Mouse (Mus musculus) heart, embryonic 11.5 days (tissue): ENCODE data around the gene Ddr2. TPM values are rescaled to one million over a fixed set of nuclear protein-coding genes. Genes with fewer than 3 reads are reported as not detected.
A peak's percentile ranks its signal among the peaks of the same experiment; 100 is the strongest.

Source experiments
- ATAC-seq: fragments of 200-750 bp; cut with Nextera tagmentation; replicated peaks from 2 replicates; pipeline ENCODE4 v1.8.0; 2017; ENCODE audit warnings: moderate library complexity; ENCODE audit not compliant: insufficient number of reproducible peaks, low FRiP score, low TSS enrichment
- H3K27ac ChIP-seq: fragments of 300-500 bp; sonication (generic); 2 replicates; pipeline ENCODE4 v1.5.1; 2014; ENCODE audit warnings: mild to moderate bottlenecking, low read depth, low read length
- H3K27me3 ChIP-seq: fragments of 300-500 bp; sonication (generic); 2 replicates; pipeline ENCODE4 v1.6.1; 2014; ENCODE audit warnings: mild to moderate bottlenecking, low read length, mixed read lengths; ENCODE audit not compliant: control insufficient read depth, insufficient read depth
- H3K36me3 ChIP-seq: fragments of 300-500 bp; sonication (generic); 2 replicates; pipeline ENCODE4 v1.6.1; 2014; ENCODE audit warnings: mild to moderate bottlenecking, low read length, moderate library complexity, mixed read lengths; ENCODE audit not compliant: control insufficient read depth, insufficient read depth
- H3K4me1 ChIP-seq: fragments of 300-500 bp; sonication (generic); 2 replicates; pipeline ENCODE4 v1.6.1; 2014; ENCODE audit warnings: low read length; ENCODE audit not compliant: control insufficient read depth, insufficient read depth
- H3K4me2 ChIP-seq: fragments of 300-500 bp; sonication (generic); 2 replicates; pipeline ENCODE4 v1.6.1; 2014; ENCODE audit warnings: mild to moderate bottlenecking, moderate library complexity
- H3K4me3 ChIP-seq: fragments of 300-500 bp; sonication (generic); 2 replicates; pipeline ENCODE4 v1.5.1; 2014; ENCODE audit warnings: low read depth, low read length
- H3K9ac ChIP-seq: fragments of 300-500 bp; sonication (generic); 2 replicates; pipeline ENCODE4 v1.6.1; 2014; ENCODE audit warnings: mild to moderate bottlenecking, low read depth, low read length, moderate library complexity
- H3K9me3 ChIP-seq: fragments of 300-500 bp; sonication (generic); replicated peaks from 2 replicates; pipeline ENCODE4 v1.6.1; 2016; ENCODE audit warnings: low read length; ENCODE audit not compliant: control insufficient read depth
- WGBS: fragments of 180-500 bp; shearing (Covaris S2); extraction: QIAGEN DNeasy Blood & Tissue Kit; methylation state at CpG from one replicate; pipeline ENCODE4 v1.1.7; 2014; ENCODE audit not compliant: insufficient replicate concordance; 5-methylcytosine and 5-hydroxymethylcytosine counted together
- polyA plus RNA-seq: library from polyadenylated mRNA; unstranded; fragments of >200 nt; fragmentation: Nextera tagmentation; extraction: Ambion mirVana; gene quantifications from 2 replicates; pipeline ENCODE4 v1.2.1, GENCODE M21; 2014

Ddr2 gene
- polyA plus RNA-seq, 1 experiment from 2014 or later: 10.7 TPM

GRCm38 (mm10) chr1:170080907-170081306 is 29.7 kb downstream of the Ddr2 start:
- no peaks in the 10 kb centered on the region for H3K36me3 ChIP-seq
- no peaks in the 10 kb centered on the region for H3K4me1 ChIP-seq
- no peak overlapping the region for H3K4me2 ChIP-seq
- WGBS: 63% methylated on average over 1 of the region's 1 CpGs
- H3K9me3 ChIP-seq: no peaks in the 10 kb centered on the region
- H3K4me3 ChIP-seq: no peak overlapping the region
- no peak overlapping the region for H3K9ac ChIP-seq
- H3K27ac ChIP-seq: no peak overlapping the region
- ATAC-seq: no peak
- no peaks in the 10 kb centered on the region for H3K27me3 ChIP-seq

- Histone ChIP-seq H3K4me3 (no peak overlapping the region), H3K27ac (no peak overlapping the region), H3K27me3 (no peaks in the 10 kb centered on the region), H3K36me3 (no peaks in the 10 kb centered on the region), H3K9me3 (no peaks in the 10 kb centered on the region), H3K9ac (no peak overlapping the region), H3K4me1 (no peaks in the 10 kb centered on the region), H3K4me2 (no peak overlapping the region)
- 67% methylated on average over 2 of the region's 2 CpGs for WGBS
- no peak for ATAC-seq
Measured at GRCm38 (mm10) chr1:170079465-170079864, 31.1 kb downstream of the Ddr2 start.

- Histone ChIP-seq H3K4me2 (no peak overlapping the region), H3K9me3 (no peaks in the 10 kb centered on the region), H3K27me3 (no peaks in the 10 kb centered on the region), H3K36me3 (no peaks in the 10 kb centered on the region), H3K9ac (no peak overlapping the region), H3K27ac (no peak overlapping the region), H3K4me1 (no peaks in the 10 kb centered on the region), H3K4me3 (no peak overlapping the region)
- no peak for ATAC-seq
- WGBS: 78% methylated on average over 5 of the region's 5 CpGs
Measured at GRCm38 (mm10) chr1:170076339-170076738, 34.2 kb downstream of the Ddr2 start.

- H3K9me3 ChIP-seq: no peaks in the 10 kb centered on the region
- no peak overlapping the region for H3K4me2 ChIP-seq
- H3K27ac ChIP-seq: no peak overlapping the region
- H3K4me1 ChIP-seq: no peaks in the 10 kb centered on the region
- no peak overlapping the region for H3K4me3 ChIP-seq
- no peak for ATAC-seq
- H3K27me3 ChIP-seq: no peaks in the 10 kb centered on the region
- no peak overlapping the region for H3K9ac ChIP-seq
- WGBS: 75% methylated on average over 8 of the region's 8 CpGs
- no peaks in the 10 kb centered on the region for H3K36me3 ChIP-seq
Measured at GRCm38 (mm10) chr1:170073768-170074167, 36.8 kb downstream of the Ddr2 start.

- 81% methylated on average over 5 of the region's 5 CpGs for WGBS
- no peaks in the 10 kb centered on the region for H3K36me3 ChIP-seq
- ATAC-seq: no peak
- H3K9ac ChIP-seq: no peak overlapping the region
- no peaks in the 10 kb centered on the region for H3K27me3 ChIP-seq
- no peak overlapping the region for H3K4me2 ChIP-seq
- no peaks in the 10 kb centered on the region for H3K9me3 ChIP-seq
- H3K4me1 ChIP-seq: peaks cover 13% of the 10 kb centered on the region; the same call in 1 of the 2 replicates
- H3K27ac ChIP-seq: no peak overlapping the region
- no peak overlapping the region for H3K4me3 ChIP-seq
Measured at GRCm38 (mm10) chr1:170069143-170069542, 41.4 kb downstream of the Ddr2 start.

GRCm38 (mm10) chr1:170065931-170066330 is 44.6 kb downstream of the Ddr2 start:
- Histone ChIP-seq H3K4me3 (no peak overlapping the region), H3K36me3 (no peaks in the 10 kb centered on the region), H3K27me3 (no peaks in the 10 kb centered on the region), H3K4me1 (peaks cover 17% of the 10 kb centered on the region), H3K9ac (no peak overlapping the region), H3K9me3 (no peaks in the 10 kb centered on the region), H3K4me2 (no peak overlapping the region), H3K27ac (peak overlapping the region; percentile 65; the same call in 1 of the 2 replicates)
- WGBS: 56% methylated on average over 2 of the region's 2 CpGs
- no peak for ATAC-seq

GRCm38 (mm10) chr1:170065009-170065408 is 45.6 kb downstream of the Ddr2 start:
- Histone ChIP-seq H3K9ac (no peak overlapping the region), H3K4me1 (peaks cover 17% of the 10 kb centered on the region), H3K27ac (peak overlapping the region; percentile 50), H3K9me3 (no peaks in the 10 kb centered on the region), H3K4me2 (no peak overlapping the region), H3K36me3 (no peaks in the 10 kb centered on the region), H3K4me3 (no peak overlapping the region), H3K27me3 (no peaks in the 10 kb centered on the region)
- no peak for ATAC-seq
- WGBS: 79% methylated on average over 8 of the region's 8 CpGs

- Histone ChIP-seq H3K27ac (peak overlapping the region; percentile 16; the same call in 1 of the 2 replicates), H3K27me3 (no peaks in the 10 kb centered on the region), H3K4me1 (peaks cover 17% of the 10 kb centered on the region), H3K9ac (no peak overlapping the region), H3K4me2 (no peak overlapping the region), H3K4me3 (no peak overlapping the region), H3K9me3 (no peaks in the 10 kb centered on the region), H3K36me3 (no peaks in the 10 kb centered on the region)
- ATAC-seq: peak; percentile 70
- WGBS: 31% methylated on average over 9 of the region's 9 CpGs
Measured at GRCm38 (mm10) chr1:170064083-170064494, 46.5 kb downstream of the Ddr2 start.

- no peaks in the 10 kb centered on the region for H3K9me3 ChIP-seq
- H3K27me3 ChIP-seq: no peaks in the 10 kb centered on the region
- H3K36me3 ChIP-seq: no peaks in the 10 kb centered on the region
- peaks cover 11% of the 10 kb centered on the region for H3K4me1 ChIP-seq
- no peak for ATAC-seq
- H3K4me2 ChIP-seq: no peak overlapping the region
- H3K9ac ChIP-seq: no peak overlapping the region
- H3K27ac ChIP-seq: no peak overlapping the region
- WGBS: 48% methylated on average over 3 of the region's 3 CpGs
- H3K4me3 ChIP-seq: no peak overlapping the region
Measured at GRCm38 (mm10) chr1:170060214-170060613, 50.3 kb downstream of the Ddr2 start.
